Mouse (Mus musculus) forebrain, embryonic 12.5 days (tissue): ENCODE measurements around the gene Olfr539. TPM values are rescaled to one million over a fixed set of nuclear protein-coding genes. Genes with fewer than 3 reads are reported as not detected.
"Not testable (repeated sequence)": the region's sequence is repeated elsewhere in the genome, so short reads cannot be mapped to it uniquely, and the experiment has no call there.

Experiments
- ATAC-seq: fragments of 200-750 bp; cut with Nextera tagmentation; 2 replicates; pipeline ENCODE4 v1.8.0; 2017; ENCODE audit warnings: moderate TSS enrichment; ENCODE audit not compliant: low FRiP score
- H3K27ac ChIP-seq: fragments of 300-500 bp; sonication (generic); 2 replicates; pipeline ENCODE4 v1.5.1; 2016; ENCODE audit warnings: mild to moderate bottlenecking
- H3K27me3 ChIP-seq: fragments of 300-500 bp; sonication (generic); 2 replicates; pipeline ENCODE4 v1.6.1; 2016; ENCODE audit warnings: mild to moderate bottlenecking
- H3K36me3 ChIP-seq: fragments of 300-500 bp; sonication (generic); replicated peaks from 2 replicates; pipeline ENCODE4 v1.6.1; 2016; ENCODE audit warnings: mild to moderate bottlenecking
- H3K4me1 ChIP-seq: fragments of 300-500 bp; sonication (generic); 2 replicates; pipeline ENCODE4 v1.6.1; 2016
- H3K4me2 ChIP-seq: fragments of 300-500 bp; sonication (generic); 2 replicates; pipeline ENCODE4 v1.6.1; 2016; ENCODE audit warnings: mild to moderate bottlenecking, moderate library complexity
- H3K4me3 ChIP-seq: fragments of 300-500 bp; sonication (generic); replicated peaks from 2 replicates; pipeline ENCODE4 v1.5.1; 2016; ENCODE audit warnings: mild to moderate bottlenecking
- H3K9ac ChIP-seq: fragments of 300-500 bp; sonication (generic); 2 replicates; pipeline ENCODE4 v1.6.1; 2016; ENCODE audit warnings: mild to moderate bottlenecking
- H3K9me3 ChIP-seq: fragments of 300-500 bp; sonication (generic); 2 replicates; pipeline ENCODE4 v1.6.1; 2016
- WGBS: fragments of 180-500 bp; shearing (Covaris S2); methylation state at CpG from one replicate; pipeline ENCODE4 v1.1.7; 2016; 5-methylcytosine and 5-hydroxymethylcytosine counted together
- polyA plus RNA-seq: library from polyadenylated mRNA; unstranded; fragments of >200 nt; fragmentation: Nextera tagmentation; extraction: Ambion mirVana; gene quantifications from 2 replicates; pipeline ENCODE4 v1.2.1, GENCODE M21; 2016

Olfr539 gene
- not detected in 2 replicates for polyA plus RNA-seq

DNA sequence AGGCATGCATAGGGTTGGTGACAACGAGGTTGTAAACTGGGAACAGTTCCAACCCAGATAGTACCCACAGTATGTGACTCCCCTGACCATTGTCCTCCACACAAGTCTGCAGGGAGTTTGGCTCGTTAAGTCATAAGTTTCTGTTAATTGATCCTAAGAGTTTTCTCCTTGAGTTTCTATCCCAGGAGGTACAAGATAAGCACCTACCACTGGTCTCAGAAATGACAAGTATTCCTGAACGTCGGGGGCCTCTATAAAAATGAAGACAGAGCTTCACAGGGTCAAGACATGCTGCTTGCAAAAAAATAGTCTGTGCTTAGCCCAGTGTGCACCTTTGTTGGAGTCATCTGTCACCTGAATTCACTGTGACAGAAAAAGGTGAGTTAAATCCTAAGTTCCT lies at the start of gene Olfr539:
Olfr539 (plus strand) TSS at position 301 of the 400 bp plus-strand sequence.
- Histone ChIP-seq H3K4me3 (no peak within 1 kb of the TSS), H3K36me3 (no peaks in the 10 kb centered on the region), H3K27me3 (no peaks in the 10 kb centered on the region), H3K4me2 (no peak within 1 kb of the TSS), H3K4me1 (no peaks in the 10 kb centered on the region), H3K27ac (no peak within 1 kb of the TSS), H3K9ac (no peak within 1 kb of the TSS), H3K9me3 (no peaks in the 10 kb centered on the region)
- ATAC-seq, result no peak
- 71% methylated on average over 4 of the region's 4 CpGs for WGBS

DNA sequence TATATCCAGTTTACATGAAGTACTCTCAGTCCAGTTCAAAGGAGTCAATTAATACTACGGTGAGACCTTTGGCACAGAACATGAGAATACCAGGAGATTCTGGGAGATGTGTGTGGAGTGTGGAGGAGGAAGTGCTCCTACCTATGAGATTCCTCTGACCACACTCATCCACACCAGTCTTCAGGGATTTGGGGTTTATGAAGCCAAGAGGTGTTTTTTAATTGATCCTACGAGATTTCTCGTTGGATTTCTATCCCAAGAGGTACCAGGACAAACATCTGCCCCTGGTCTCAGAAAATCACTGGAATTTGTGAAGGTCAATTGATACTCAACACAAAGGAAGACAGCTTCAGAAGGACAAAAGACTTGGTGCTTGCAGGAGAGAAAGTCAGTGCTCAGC lies 31.1 kb upstream of the Olfr539 start, which contains the start of gene Olfr61:
Olfr61 (plus strand) TSS at position 301 of the 400 bp plus-strand sequence.
- H3K9ac ChIP-seq, H3K27ac ChIP-seq, ATAC-seq, H3K36me3 ChIP-seq, H3K4me1 ChIP-seq, H3K4me2 ChIP-seq, H3K4me3 ChIP-seq, H3K27me3 ChIP-seq, H3K9me3 ChIP-seq: not testable (repeated sequence)
- WGBS, result 81% methylated on average over 3 of the region's 3 CpGs

DNA sequence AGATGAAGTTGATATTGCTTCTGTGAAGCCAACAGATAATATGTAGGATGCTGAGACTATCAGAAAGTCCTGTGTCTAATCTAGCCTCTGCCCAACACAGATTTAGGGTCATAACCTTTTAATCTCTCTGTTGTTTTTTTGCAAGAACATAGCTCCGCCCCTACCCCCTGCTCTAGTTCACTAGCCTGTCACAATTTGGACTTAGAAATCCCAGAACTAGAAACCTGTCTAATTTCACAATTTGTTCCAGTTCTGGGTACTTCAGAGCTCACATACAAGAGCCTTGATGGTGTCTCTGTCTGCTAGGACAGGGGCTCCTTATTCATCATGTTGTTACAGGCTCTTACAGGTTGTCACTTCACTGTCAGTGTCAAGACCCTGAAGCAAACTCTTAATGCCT lies 29.2 kb upstream of the Olfr539 start:
- Histone ChIP-seq H3K9me3 (no peaks in the 10 kb centered on the region), H3K27ac (no peak overlapping the region), H3K4me2 (no peak overlapping the region), H3K4me1 (no peaks in the 10 kb centered on the region), H3K9ac (no peak overlapping the region), H3K4me3 (no peak overlapping the region), H3K27me3 (no peaks in the 10 kb centered on the region), H3K36me3 (no peaks in the 10 kb centered on the region)
- ATAC-seq, result no peak
- WGBS, result 72% methylated on average over 1 of the region's 1 CpGs

DNA sequence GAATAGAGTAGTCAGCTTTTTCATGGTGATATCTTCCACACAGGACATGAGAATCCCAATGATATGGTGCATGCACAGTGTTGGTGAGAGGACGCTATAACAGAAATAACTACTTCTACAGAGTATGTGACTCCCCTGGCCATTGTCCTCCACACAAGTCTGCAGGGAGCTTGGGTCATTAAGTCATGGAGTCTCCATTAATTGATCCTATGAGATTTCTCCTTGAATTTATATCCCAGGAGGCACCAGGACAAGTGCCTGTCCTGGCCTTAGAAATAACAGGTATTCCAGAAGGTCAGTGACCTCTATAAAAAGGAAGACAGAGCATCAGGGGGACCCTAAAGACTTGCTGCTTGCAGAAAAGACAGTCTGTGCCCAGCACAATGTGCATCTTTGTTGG lies 13.6 kb upstream of the Olfr539 start, which contains the start of gene Olfr53:
Olfr53 (plus strand) TSS at position 301 of the 400 bp plus-strand sequence.
- ATAC-seq, result no peak
- no peaks in the 10 kb centered on the region for H3K4me1 ChIP-seq
- no peaks in the 10 kb centered on the region for H3K36me3 ChIP-seq
- H3K27ac ChIP-seq, result no peak within 1 kb of the TSS
- H3K4me2 ChIP-seq, result no peak within 1 kb of the TSS
- no peaks in the 10 kb centered on the region for H3K9me3 ChIP-seq
- H3K4me3 ChIP-seq, result no peak within 1 kb of the TSS
- no peak within 1 kb of the TSS for H3K9ac ChIP-seq
- H3K27me3 ChIP-seq, result no peaks in the 10 kb centered on the region
- 75% methylated on average over 1 of the region's 1 CpGs for WGBS

DNA sequence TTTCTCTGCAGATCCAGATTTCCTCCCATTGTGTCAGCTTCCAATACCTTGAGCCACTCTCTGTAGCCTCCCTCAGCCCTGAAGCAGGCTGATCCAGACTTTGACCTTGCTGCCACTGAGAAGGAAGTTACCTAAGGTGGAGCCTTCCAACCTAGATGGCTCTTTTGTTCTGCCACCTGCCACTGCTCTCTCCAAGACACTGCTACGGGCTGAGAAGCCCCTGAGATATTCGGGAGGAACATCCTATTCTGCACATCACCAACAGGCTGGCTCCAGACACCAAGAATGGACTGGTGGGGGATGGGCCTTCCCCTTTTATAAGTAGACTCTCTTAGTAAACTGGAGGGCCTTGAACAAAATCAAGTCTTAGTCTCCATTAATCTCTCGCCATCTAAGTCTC lies 11.0 kb downstream of the Olfr539 start:
- H3K9ac ChIP-seq, ATAC-seq, H3K36me3 ChIP-seq, H3K27ac ChIP-seq, H3K4me3 ChIP-seq, H3K9me3 ChIP-seq, H3K27me3 ChIP-seq, H3K4me2 ChIP-seq, H3K4me1 ChIP-seq: not testable (repeated sequence)
- 90% methylated on average over 3 of the region's 3 CpGs for WGBS

DNA sequence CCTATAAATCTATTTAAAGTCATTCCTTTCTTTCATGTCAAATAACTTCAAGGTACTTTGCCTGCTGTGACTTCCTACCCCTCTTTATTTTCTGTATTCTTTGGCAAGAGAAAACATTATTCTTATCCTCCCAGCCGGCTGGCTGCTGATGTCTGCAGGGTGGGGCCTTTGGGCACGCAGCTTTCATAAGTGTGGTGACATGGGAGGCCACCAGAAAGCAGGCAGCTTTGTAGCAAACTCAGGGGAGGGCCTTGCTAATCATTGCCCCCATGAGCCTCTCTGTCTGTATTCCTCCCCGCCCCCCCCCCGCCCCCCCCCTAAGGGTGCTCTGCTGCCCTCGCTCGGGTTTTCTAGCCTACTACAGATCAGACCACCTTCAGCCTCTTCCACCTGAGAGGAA lies 16.1 kb downstream of the Olfr539 start:
- WGBS, result 1% methylated on average over 6 of the region's 6 CpGs
- peak overlapping the region; percentile 19; the same call in 1 of the 2 replicates for H3K4me2 ChIP-seq
- H3K9me3 ChIP-seq, result 0 out of 2 replicates have a peak, but pooled peaks cover 2% of the 10 kb centered on the region
- H3K27me3 ChIP-seq, result no peaks in the 10 kb centered on the region
- no peak overlapping the region for H3K27ac ChIP-seq
- no peaks in the 10 kb centered on the region for H3K36me3 ChIP-seq
- no peak overlapping the region for H3K4me3 ChIP-seq
- H3K9ac ChIP-seq, result no peak overlapping the region
- 0 out of 2 replicates have a peak, but pooled peaks cover 4% of the 10 kb centered on the region for H3K4me1 ChIP-seq
- no peak for ATAC-seq

DNA sequence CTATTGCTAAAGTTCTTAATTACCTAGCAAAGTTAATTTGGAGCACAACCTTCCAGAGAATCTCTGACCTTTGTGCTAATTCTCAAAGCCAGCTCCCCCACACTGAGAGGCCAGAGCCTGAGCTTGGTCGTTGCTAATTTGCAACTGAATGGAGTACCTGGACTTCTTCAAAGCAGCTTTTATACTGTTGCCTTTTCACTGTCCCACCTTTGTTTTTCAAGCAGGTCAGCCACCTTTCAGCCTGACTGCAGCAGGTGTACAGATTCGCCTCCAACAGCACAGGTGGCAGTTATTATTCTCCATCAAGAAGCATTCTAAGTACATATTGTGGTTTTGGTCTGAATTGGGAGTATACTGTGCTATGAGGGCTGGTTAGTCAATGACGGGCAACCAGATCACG lies 19.9 kb downstream of the Olfr539 start:
- not testable (repeated sequence) for H3K4me3 ChIP-seq, H3K9me3 ChIP-seq, H3K4me1 ChIP-seq, H3K9ac ChIP-seq, H3K36me3 ChIP-seq, ATAC-seq, H3K4me2 ChIP-seq, H3K27me3 ChIP-seq, H3K27ac ChIP-seq
- 67% methylated on average over 4 of the region's 4 CpGs for WGBS

DNA sequence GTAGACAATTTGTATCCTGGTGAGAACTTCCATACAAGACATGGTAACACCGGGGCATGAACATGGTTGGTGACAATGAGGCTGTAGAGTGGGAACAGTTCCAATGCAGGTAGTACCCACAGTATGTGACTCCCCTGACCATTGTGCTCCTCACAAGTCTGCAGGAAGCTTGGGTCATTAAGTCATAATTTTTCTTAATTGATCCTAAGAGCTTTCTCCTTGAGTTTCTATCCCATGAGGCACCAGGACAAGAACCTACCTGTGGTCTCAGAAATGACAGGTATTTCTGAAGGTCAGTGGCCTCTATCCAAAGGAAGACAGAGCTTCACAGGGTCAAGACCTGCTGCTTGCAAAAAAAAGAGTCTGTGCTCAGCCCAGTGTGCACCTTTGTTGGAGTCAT lies 21.9 kb downstream of the Olfr539 start, which contains the start of gene Olfr45:
Olfr45 (plus strand) TSS at position 301 of the 400 bp plus-strand sequence.
- no peak within 1 kb of the TSS for H3K27ac ChIP-seq
- H3K27me3 ChIP-seq, result no peaks in the 10 kb centered on the region
- H3K36me3 ChIP-seq, result no peaks in the 10 kb centered on the region
- H3K9ac ChIP-seq, result no peak within 1 kb of the TSS
- no peak within 1 kb of the TSS for H3K4me3 ChIP-seq
- ATAC-seq, result no peak
- H3K9me3 ChIP-seq, result no peaks in the 10 kb centered on the region
- H3K4me2 ChIP-seq, result no peak within 1 kb of the TSS
- H3K4me1 ChIP-seq, result no peaks in the 10 kb centered on the region
- WGBS, result 92% methylated on average over 1 of the region's 1 CpGs

DNA sequence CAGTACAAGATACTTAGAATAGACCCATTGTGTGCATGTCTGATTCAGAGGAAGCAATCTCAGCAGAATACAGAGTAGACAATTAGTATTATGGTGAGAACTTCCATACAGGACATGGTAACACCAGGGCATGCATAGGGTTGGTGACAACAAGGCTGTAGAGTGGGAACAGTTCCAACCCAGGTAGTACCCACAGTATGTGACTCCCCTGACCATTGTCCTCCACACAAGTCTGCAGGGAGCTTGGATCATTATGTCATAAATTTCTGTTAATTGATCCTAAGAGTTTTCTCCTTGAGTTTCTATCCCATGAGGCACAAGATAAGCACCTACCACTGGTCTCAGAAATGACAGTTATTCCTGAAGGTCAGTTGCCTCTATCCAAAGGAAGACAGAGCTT lies 37.2 kb downstream of the Olfr539 start, which contains the start of gene Olfr541:
Olfr541 (plus strand) TSS at position 301 of the 400 bp plus-strand sequence.
- H3K4me3 ChIP-seq, result no peak within 1 kb of the TSS
- H3K4me1 ChIP-seq, result no peaks in the 10 kb centered on the region
- no peaks in the 10 kb centered on the region for H3K9me3 ChIP-seq
- H3K36me3 ChIP-seq, result no peaks in the 10 kb centered on the region
- H3K9ac ChIP-seq, result no peak within 1 kb of the TSS
- H3K27ac ChIP-seq, result no peak within 1 kb of the TSS
- ATAC-seq, result no peak
- no peaks in the 10 kb centered on the region for H3K27me3 ChIP-seq
- no peak within 1 kb of the TSS for H3K4me2 ChIP-seq

DNA sequence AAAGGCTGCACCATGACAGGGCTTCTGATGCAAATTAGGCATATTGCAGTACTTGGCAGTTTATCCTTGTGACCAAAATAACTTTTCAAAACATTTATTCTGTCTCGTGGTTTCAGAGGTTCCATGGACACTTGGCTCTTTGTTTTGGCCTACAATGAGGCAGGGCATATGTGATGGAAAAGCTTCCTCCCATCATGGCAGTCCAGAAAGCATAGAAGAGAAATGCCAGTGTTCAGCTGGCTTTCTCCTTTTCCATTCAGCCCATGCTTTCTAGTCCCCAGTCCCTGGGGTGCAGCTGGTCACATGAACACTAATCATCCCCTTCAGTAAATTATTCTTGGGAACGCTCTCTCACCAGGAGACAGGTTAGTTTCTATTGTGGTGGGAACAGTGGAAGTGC lies 46.6 kb downstream of the Olfr539 start:
- Histone ChIP-seq H3K4me2 (no peak overlapping the region), H3K4me3 (no peak overlapping the region), H3K9me3 (no peaks in the 10 kb centered on the region), H3K27me3 (no peaks in the 10 kb centered on the region), H3K27ac (no peak overlapping the region), H3K36me3 (no peaks in the 10 kb centered on the region), H3K4me1 (0 out of 2 replicates have a peak, but pooled peaks cover 4% of the 10 kb centered on the region), H3K9ac (no peak overlapping the region)
- ATAC-seq, result no peak
- 20% methylated on average over 2 of the region's 2 CpGs for WGBS

DNA sequence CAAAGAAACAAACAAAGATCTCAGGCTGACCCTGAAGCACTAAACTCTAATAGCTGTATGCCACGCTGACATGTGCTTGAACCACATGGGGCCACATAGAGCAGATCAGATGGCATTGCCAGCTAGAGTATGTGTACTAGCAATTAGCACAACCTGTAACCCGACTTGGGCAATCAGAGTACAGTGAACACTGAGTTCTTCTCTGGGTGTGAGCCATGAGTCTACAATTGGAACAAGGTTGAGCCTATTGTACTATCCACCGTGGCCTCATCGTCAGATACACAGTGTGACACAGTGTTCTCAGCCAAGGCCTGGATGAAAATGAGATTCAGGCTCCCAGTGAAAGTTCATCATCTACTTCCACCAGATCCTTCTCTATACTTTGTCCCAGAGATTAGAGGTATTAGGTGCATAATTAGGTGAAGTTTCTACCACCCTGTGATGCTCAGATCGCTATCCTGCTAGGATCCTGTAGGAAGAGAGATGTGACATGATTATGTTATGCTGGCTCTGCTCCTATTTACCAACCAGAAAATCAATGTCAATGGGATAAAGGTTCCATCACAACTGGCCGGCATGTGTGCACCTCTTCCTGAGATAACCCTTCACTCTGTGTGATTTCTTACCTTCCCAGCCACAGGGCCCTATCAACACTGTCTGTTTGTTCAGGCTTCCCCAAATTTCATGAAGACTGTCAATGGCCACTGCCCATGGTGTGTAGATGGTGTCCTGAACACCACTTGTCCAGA lies 48.0 kb downstream of the Olfr539 start:
- Histone ChIP-seq H3K4me3 (no peak overlapping the region), H3K9me3 (no peaks in the 10 kb centered on the region), H3K9ac (no peak overlapping the region), H3K36me3 (no peaks in the 10 kb centered on the region), H3K27ac (no peak overlapping the region), H3K27me3 (no peaks in the 10 kb centered on the region), H3K4me1 (0 out of 2 replicates have a peak, but pooled peaks cover 4% of the 10 kb centered on the region), H3K4me2 (no peak overlapping the region)
- WGBS, result 88% methylated on average over 6 of the region's 6 CpGs
- no peak for ATAC-seq

DNA sequence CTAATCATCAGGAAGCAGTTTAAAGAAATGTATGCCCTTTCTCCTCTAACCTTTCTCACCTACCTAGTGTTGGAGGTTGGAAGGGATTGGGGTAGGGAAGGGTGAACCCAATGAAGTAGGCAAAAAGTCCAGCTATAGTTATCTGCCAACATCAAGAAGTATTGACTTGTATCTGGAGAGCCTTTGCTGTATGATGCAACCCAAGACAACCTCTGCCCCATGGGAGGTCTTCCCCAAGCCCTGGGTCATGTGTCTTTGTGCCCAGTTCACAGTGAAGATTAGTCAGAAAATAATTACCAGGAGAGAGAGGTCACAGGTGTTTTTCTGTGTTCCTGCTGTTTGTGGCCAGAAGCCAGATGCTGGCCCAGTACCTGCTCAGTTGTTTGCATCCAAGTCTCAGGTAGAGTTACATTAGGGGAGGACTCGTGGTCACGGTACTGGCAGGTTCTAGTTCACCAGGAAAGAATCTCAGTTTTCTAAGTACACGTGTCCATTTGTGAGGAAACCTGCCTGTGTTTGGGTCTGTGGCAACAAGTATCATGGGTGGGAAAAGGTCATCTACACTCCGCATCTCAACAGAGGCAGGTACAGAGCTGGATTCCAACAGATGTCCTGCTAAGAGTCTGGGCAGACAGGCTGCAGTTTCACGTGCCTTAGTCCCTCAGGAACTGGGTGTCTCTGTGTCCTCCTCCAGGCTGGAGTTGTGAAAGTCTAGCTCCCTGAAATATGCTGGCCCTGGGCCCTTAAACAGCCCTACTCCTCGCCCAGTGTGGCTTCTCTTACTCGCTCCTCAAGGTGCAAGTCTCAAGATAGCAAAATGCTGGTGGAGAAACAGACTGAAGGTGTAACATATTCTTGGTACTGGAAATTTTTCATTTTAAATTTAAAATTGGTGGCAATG lies 57.7 kb downstream of the Olfr539 start:
- no peak overlapping the region for H3K27ac ChIP-seq
- WGBS, result 86% methylated on average over 7 of the region's 7 CpGs
- no peaks in the 10 kb centered on the region for H3K27me3 ChIP-seq
- no peaks in the 10 kb centered on the region for H3K9me3 ChIP-seq
- H3K4me1 ChIP-seq, result no peaks in the 10 kb centered on the region
- no peak overlapping the region for H3K4me3 ChIP-seq
- ATAC-seq, result no peak
- no peaks in the 10 kb centered on the region for H3K36me3 ChIP-seq
- H3K4me2 ChIP-seq, result no peak overlapping the region
- no peak overlapping the region for H3K9ac ChIP-seq
